Mouse (Mus musculus) bone marrow macrophage, adult 2 months (primary cell): Measurements from ENCODE around the gene Gm9913. TPM values are rescaled to one million over a fixed set of nuclear protein-coding genes. Genes with fewer than 3 reads are reported as not detected.

Experiments used
- H3K27ac ChIP-seq: 2 replicates; pipeline ENCODE4 v1.5.1; 2012; ENCODE audit warnings: low read depth, low read length; ENCODE audit not compliant: insufficient read depth
- H3K4me1 ChIP-seq: 2 replicates; pipeline ENCODE4 v1.6.1; 2012; ENCODE audit warnings: low read length; ENCODE audit not compliant: control insufficient read depth, insufficient read depth
- H3K4me3 ChIP-seq: 2 replicates; pipeline ENCODE4 v1.5.1; 2012; ENCODE audit warnings: mild to moderate bottlenecking, low read length, moderate library complexity; ENCODE audit not compliant: insufficient read depth
- CTCF ChIP-seq: IDR thresholded peaks from 2 replicates; pipeline ENCODE4 v1.5.1; 2012; ENCODE audit warnings: low read depth, mild to moderate bottlenecking, low read length, moderate library complexity
- POLR2A ChIP-seq: IDR thresholded peaks from 2 replicates; pipeline ENCODE4 v1.6.1; 2012; ENCODE audit warnings: mild to moderate bottlenecking, low read depth, low read length, borderline replicate concordance
- polyA plus RNA-seq: library from polyadenylated mRNA; stranded (reverse); fragments of >200 nt; gene quantifications from 2 replicates; pipeline ENCODE4 v1.2.4, GENCODE M21; 2012; ENCODE audit not compliant: missing spikeins, insufficient read depth, insufficient read length

The Gm9913 gene
- polyA plus RNA-seq = not detected in 2 replicates

GRCm38 (mm10) chr2:125505006-125505745 lies at the start of gene Gm9913:
Gene Gm9913, plus strand, starts transcription at chr2:125505089.
- TF ChIP-seq POLR2A (no peak), CTCF (no peak)
- Histone ChIP-seq H3K27ac (no peak within 1 kb of the TSS), H3K4me3 (no peak within 1 kb of the TSS; the same call in 1 of the 2 replicates), H3K4me1 (no peaks in the 10 kb centered on the region)

- Histone ChIP-seq H3K4me1 (peaks cover 4% of the 10 kb centered on the region; the same call in 1 of the 2 replicates), H3K27ac (no peak overlapping the region), H3K4me3 (no peak overlapping the region)
- TF ChIP-seq CTCF = no peak
- no peak for TF ChIP-seq POLR2A
These were observed 48.7 kb upstream of the Gm9913 start for GRCm38 (mm10) chr2:125456059-125456789.

GRCm38 (mm10) chr2:125459087-125459486 lies 45.8 kb upstream of the Gm9913 start:
- no peak for TF ChIP-seq POLR2A
- no peak for TF ChIP-seq CTCF
- H3K4me3 ChIP-seq = no peak overlapping the region
- peaks cover 4% of the 10 kb centered on the region; the same call in 1 of the 2 replicates for H3K4me1 ChIP-seq
- H3K27ac ChIP-seq = no peak overlapping the region

- TF ChIP-seq CTCF (no peak), POLR2A (no peak)
- Histone ChIP-seq H3K4me3 (no peak overlapping the region), H3K4me1 (no peaks in the 10 kb centered on the region), H3K27ac (no peak overlapping the region)
These were observed 40.9 kb upstream of the Gm9913 start for GRCm38 (mm10) chr2:125464036-125464435.

- Histone ChIP-seq H3K4me1 (peaks cover 3% of the 10 kb centered on the region; the same call in 1 of the 2 replicates), H3K27ac (no peak overlapping the region), H3K4me3 (peak overlapping the region; percentile 20; the same call in 1 of the 2 replicates)
- no peak for TF ChIP-seq POLR2A
- TF ChIP-seq CTCF = no peak
These were observed 34.2 kb upstream of the Gm9913 start for GRCm38 (mm10) chr2:125470553-125471295.

GRCm38 (mm10) chr2:125471721-125472120 lies 33.2 kb upstream of the Gm9913 start:
- Histone ChIP-seq H3K27ac (no peak overlapping the region), H3K4me1 (peaks cover 3% of the 10 kb centered on the region; the same call in 1 of the 2 replicates), H3K4me3 (no peak overlapping the region)
- TF ChIP-seq CTCF (no peak), POLR2A (no peak)

- no peak overlapping the region for H3K27ac ChIP-seq
- H3K4me1 ChIP-seq = peaks cover 3% of the 10 kb centered on the region; the same call in 1 of the 2 replicates
- TF ChIP-seq CTCF = no peak
- no peak for TF ChIP-seq POLR2A
- no peak overlapping the region for H3K4me3 ChIP-seq
These were observed 31.7 kb upstream of the Gm9913 start for GRCm38 (mm10) chr2:125473228-125473627.

GRCm38 (mm10) chr2:125474690-125475089 lies 30.2 kb upstream of the Gm9913 start:
- H3K4me3 ChIP-seq = no peak overlapping the region
- H3K4me1 ChIP-seq = peaks cover 3% of the 10 kb centered on the region; the same call in 1 of the 2 replicates
- TF ChIP-seq CTCF = no peak
- no peak for TF ChIP-seq POLR2A
- no peak overlapping the region for H3K27ac ChIP-seq

GRCm38 (mm10) chr2:125476231-125476630 lies 28.7 kb upstream of the Gm9913 start:
- Histone ChIP-seq H3K4me3 (no peak overlapping the region), H3K27ac (no peak overlapping the region), H3K4me1 (no peaks in the 10 kb centered on the region)
- no peak for TF ChIP-seq CTCF
- TF ChIP-seq POLR2A = no peak

GRCm38 (mm10) chr2:125477367-125477766 lies 27.5 kb upstream of the Gm9913 start:
- Histone ChIP-seq H3K4me1 (no peaks in the 10 kb centered on the region), H3K27ac (no peak overlapping the region), H3K4me3 (no peak overlapping the region)
- TF ChIP-seq POLR2A = no peak
- no peak for TF ChIP-seq CTCF
